Mouse (Mus musculus): ENCODE measurements around the gene Mynn. TPM values are rescaled to one million over a fixed set of nuclear protein-coding genes. Genes with fewer than 3 reads are reported as not detected.
"Not testable (repeated sequence)": the region's sequence is repeated elsewhere in the genome, so short reads cannot be mapped to it uniquely, and the experiment has no call there.

Gene Mynn
- polyA plus RNA-seq (2012; ENCODE audit: insufficient read depth, insufficient read length, missing spikeins): 11.2 and 13.5 TPM in 2 replicates

- TF ChIP-seq CTCF (IDR thresholded peaks at IDR 0.05; ENCODE audit: low read depth, low read length): no peak
- no peak for TF ChIP-seq POLR2A (IDR thresholded peaks at IDR 0.05; ENCODE audit: borderline replicate concordance, low read depth, low read length)
- peak within 1 kb of the TSS; percentile 70 for H3K27ac ChIP-seq (ENCODE audit: insufficient read depth, low read depth, low read length)
- peak within 1 kb of the TSS; percentile 80 for H3K4me3 ChIP-seq (ENCODE audit: insufficient read depth, low read length)
- peaks cover 8% of the 10 kb centered on the region; the same call in 1 of the 2 replicates for H3K4me1 ChIP-seq (ENCODE audit: control insufficient read depth, insufficient read depth, low read length)
These were observed at the start of gene Mynn for GRCm38 (mm10) chr3:30602065-30602739. Mynn (plus strand) TSS chr3:30602065.

- Histone ChIP-seq H3K4me3 (ENCODE audit: insufficient read depth, low read length) (no peak overlapping the region), H3K27ac (ENCODE audit: insufficient read depth, low read depth, low read length) (no peak overlapping the region), H3K4me1 (ENCODE audit: control insufficient read depth, insufficient read depth, low read length) (no peaks in the 10 kb centered on the region)
- TF ChIP-seq POLR2A (IDR thresholded peaks at IDR 0.05; ENCODE audit: borderline replicate concordance, low read depth, low read length): no peak
These were observed 48.1 kb upstream of the Mynn start for GRCm38 (mm10) chr3:30553741-30554140.

GRCm38 (mm10) chr3:30560677-30561314, 41.1 kb upstream of the Mynn start:
- Histone ChIP-seq H3K27ac (ENCODE audit: insufficient read depth, low read depth, low read length) (no peak overlapping the region), H3K4me1 (ENCODE audit: control insufficient read depth, insufficient read depth, low read length) (no peaks in the 10 kb centered on the region), H3K4me3 (ENCODE audit: insufficient read depth, low read length) (no peak overlapping the region)
- TF ChIP-seq CTCF (IDR thresholded peaks at IDR 0.05; ENCODE audit: low read depth, low read length): no peak
- TF ChIP-seq POLR2A (IDR thresholded peaks at IDR 0.05; ENCODE audit: borderline replicate concordance, low read depth, low read length): no peak

GRCm38 (mm10) chr3:30566333-30566732, 35.5 kb upstream of the Mynn start:
- not testable (repeated sequence) for H3K4me1 ChIP-seq (ENCODE audit: control insufficient read depth, insufficient read depth, low read length); H3K27ac ChIP-seq (ENCODE audit: insufficient read depth, low read depth, low read length); H3K4me3 ChIP-seq (ENCODE audit: insufficient read depth, low read length)

GRCm38 (mm10) chr3:30573549-30573948, 28.3 kb upstream of the Mynn start:
- H3K4me3 ChIP-seq (ENCODE audit: insufficient read depth, low read length): no peak overlapping the region
- no peak for TF ChIP-seq POLR2A (IDR thresholded peaks at IDR 0.05; ENCODE audit: borderline replicate concordance, low read depth, low read length)
- no peak for TF ChIP-seq CTCF (IDR thresholded peaks at IDR 0.05; ENCODE audit: low read depth, low read length)
- no peak overlapping the region for H3K27ac ChIP-seq (ENCODE audit: insufficient read depth, low read depth, low read length)
- no peaks in the 10 kb centered on the region for H3K4me1 ChIP-seq (ENCODE audit: control insufficient read depth, insufficient read depth, low read length)

GRCm38 (mm10) chr3:30588865-30589264, 13.0 kb upstream of the Mynn start:
- H3K4me1 ChIP-seq (ENCODE audit: control insufficient read depth, insufficient read depth, low read length): no peaks in the 10 kb centered on the region
- H3K27ac ChIP-seq (ENCODE audit: insufficient read depth, low read depth, low read length): no peak overlapping the region
- H3K4me3 ChIP-seq (ENCODE audit: insufficient read depth, low read length): no peak overlapping the region
- TF ChIP-seq CTCF (IDR thresholded peaks at IDR 0.05; ENCODE audit: low read depth, low read length) (no peak), POLR2A (IDR thresholded peaks at IDR 0.05; ENCODE audit: borderline replicate concordance, low read depth, low read length) (no peak)

GRCm38 (mm10) chr3:30592418-30592853, 9.4 kb upstream of the Mynn start:
- Histone ChIP-seq H3K4me3 (ENCODE audit: insufficient read depth, low read length) (no peak overlapping the region), H3K4me1 (ENCODE audit: control insufficient read depth, insufficient read depth, low read length) (peaks cover 7% of the 10 kb centered on the region; the same call in 1 of the 2 replicates), H3K27ac (ENCODE audit: insufficient read depth, low read depth, low read length) (no peak overlapping the region)
- TF ChIP-seq CTCF (IDR thresholded peaks at IDR 0.05; ENCODE audit: low read depth, low read length): no peak
- no peak for TF ChIP-seq POLR2A (IDR thresholded peaks at IDR 0.05; ENCODE audit: borderline replicate concordance, low read depth, low read length)

GRCm38 (mm10) chr3:30593719-30594485, 8.0 kb upstream of the Mynn start:
- no peak overlapping the region for H3K27ac ChIP-seq (ENCODE audit: insufficient read depth, low read depth, low read length)
- TF ChIP-seq POLR2A (IDR thresholded peaks at IDR 0.05; ENCODE audit: borderline replicate concordance, low read depth, low read length) (no peak), CTCF (IDR thresholded peaks at IDR 0.05; ENCODE audit: low read depth, low read length) (no peak)
- no peak overlapping the region for H3K4me3 ChIP-seq (ENCODE audit: insufficient read depth, low read length)
- peaks cover 7% of the 10 kb centered on the region; the same call in 1 of the 2 replicates for H3K4me1 ChIP-seq (ENCODE audit: control insufficient read depth, insufficient read depth, low read length)

- Histone ChIP-seq H3K4me1 (ENCODE audit: control insufficient read depth, insufficient read depth, low read length) (peaks cover 11% of the 10 kb centered on the region; the same call in 1 of the 2 replicates), H3K4me3 (ENCODE audit: insufficient read depth, low read length) (peak overlapping the region; percentile 71), H3K27ac (ENCODE audit: insufficient read depth, low read depth, low read length) (no peak overlapping the region)
- TF ChIP-seq POLR2A (IDR thresholded peaks at IDR 0.05; ENCODE audit: borderline replicate concordance, low read depth, low read length) (no peak), CTCF (IDR thresholded peaks at IDR 0.05; ENCODE audit: low read depth, low read length) (no peak)
These were observed 6.6 kb upstream of the Mynn start for GRCm38 (mm10) chr3:30595111-30595832.
